Mouse (Mus musculus): ENCODE measurements around the gene Hgfac. TPM values are rescaled to one million over a fixed set of nuclear protein-coding genes. Genes with fewer than 3 reads are reported as not detected.

The Hgfac gene
- total RNA-seq, 2 experiments from 2014 or later: 1.0 to 2.2 TPM

- no peak for DNase-seq (ENCODE audit: low spot score in 2 of 2)
These were observed 5.5 kb upstream of the Hgfac start for GRCm38 (mm10) chr5:35035795-35036194.

- DNase-seq (ENCODE audit: low spot score in 2 of 2): no peak
These were observed 3.9 kb upstream of the Hgfac start for GRCm38 (mm10) chr5:35037438-35037837.

- no peak for DNase-seq (ENCODE audit: low spot score in 2 of 2)
These were observed 1.3 kb downstream of the Hgfac start for GRCm38 (mm10) chr5:35042431-35043109.

GRCm38 (mm10) chr5:35043110-35043451 is 1.8 kb downstream of the Hgfac start:
- DNase-seq (ENCODE audit: low spot score in 2 of 2): peak; percentile 60 to 92

GRCm38 (mm10) chr5:35050541-35050940 is 9.2 kb downstream of the Hgfac start:
- DNase-seq (ENCODE audit: low spot score in 2 of 2): no peak

- no peak for DNase-seq (ENCODE audit: low spot score in 2 of 2)
These were observed 13.3 kb downstream of the Hgfac start for GRCm38 (mm10) chr5:35054628-35055027.

GRCm38 (mm10) chr5:35055076-35055475 is 13.8 kb downstream of the Hgfac start:
- DNase-seq (ENCODE audit: low spot score in 2 of 2): no peak

GRCm38 (mm10) chr5:35056604-35057432 is 15.5 kb downstream of the Hgfac start, which contains the start of gene Dok7:
TSS of gene Dok7 (plus strand) at chr5:35056766.
- DNase-seq (ENCODE audit: low spot score in 2 of 2): peak; percentile 45 to 57

- DNase-seq (ENCODE audit: low spot score in 2 of 2): no peak
These were observed 16.3 kb downstream of the Hgfac start for GRCm38 (mm10) chr5:35057582-35057981.

- DNase-seq (ENCODE audit: low spot score in 2 of 2): no peak
These were observed 16.9 kb downstream of the Hgfac start for GRCm38 (mm10) chr5:35058216-35058615.

- no peak for DNase-seq (ENCODE audit: low spot score in 2 of 2)
These were observed 18.8 kb downstream of the Hgfac start for GRCm38 (mm10) chr5:35060098-35060497.

GRCm38 (mm10) chr5:35069841-35070240 is 28.5 kb downstream of the Hgfac start:
- no peak for DNase-seq (ENCODE audit: low spot score in 2 of 2)

- no peak for DNase-seq (ENCODE audit: low spot score in 2 of 2)
These were observed 29.0 kb downstream of the Hgfac start for GRCm38 (mm10) chr5:35070314-35070713.

GRCm38 (mm10) chr5:35070953-35071352 is 29.6 kb downstream of the Hgfac start:
- peak; percentile 31 to 50 for DNase-seq (ENCODE audit: low spot score in 2 of 2)

- DNase-seq (ENCODE audit: low spot score in 2 of 2): no peak
These were observed 30.5 kb downstream of the Hgfac start for GRCm38 (mm10) chr5:35071855-35072254.

- DNase-seq (ENCODE audit: low spot score in 2 of 2): no peak
These were observed 31.9 kb downstream of the Hgfac start for GRCm38 (mm10) chr5:35073235-35073634.

GRCm38 (mm10) chr5:35073992-35074391 is 32.7 kb downstream of the Hgfac start:
- no peak for DNase-seq (ENCODE audit: low spot score in 2 of 2)

GRCm38 (mm10) chr5:35076369-35076768 is 35.1 kb downstream of the Hgfac start:
- DNase-seq (ENCODE audit: low spot score in 2 of 2): no peak

- no peak for DNase-seq (ENCODE audit: low spot score in 2 of 2)
These were observed 37.8 kb downstream of the Hgfac start for GRCm38 (mm10) chr5:35079101-35079500.

GRCm38 (mm10) chr5:35084913-35085312 is 43.6 kb downstream of the Hgfac start:
- DNase-seq (ENCODE audit: low spot score in 2 of 2): no peak

GRCm38 (mm10) chr5:35088785-35089613 is 47.7 kb downstream of the Hgfac start:
- DNase-seq (ENCODE audit: low spot score in 2 of 2): peak; percentile 29 to 79

GRCm38 (mm10) chr5:35089614-35089963 is 48.3 kb downstream of the Hgfac start:
- no peak for DNase-seq (ENCODE audit: low spot score in 2 of 2)
